Mouse (Mus musculus) gastrocnemius, adult 18-20 months (tissue): Measurements from ENCODE around the gene Hdac4. TPM values are rescaled to one million over a fixed set of nuclear protein-coding genes. Genes with fewer than 3 reads are reported as not detected.

Source experiments
- DNase-seq: peaks from one replicate; pipeline ENCODE4 v3.0.0; 2021; ENCODE audit warnings: low spot score
- total RNA-seq, 2 experiments: library from RNA; stranded (reverse); gene quantifications; 2 replicates each; pipeline ENCODE4 v1.2.3; 2021

The Hdac4 gene
- total RNA-seq, 2 experiments from 2014 or later, result 64.7 to 72.5 TPM

GRCm38 (mm10) chr1:92179070-92179469 is 16.4 kb downstream of the Hdac4 start:
- DNase-seq, result no peak

GRCm38 (mm10) chr1:92178021-92178895 is 17.2 kb downstream of the Hdac4 start:
- DNase-seq, result no peak

- DNase-seq, result no peak
Measured at GRCm38 (mm10) chr1:92177599-92177998, 17.9 kb downstream of the Hdac4 start.

- no peak for DNase-seq
Measured at GRCm38 (mm10) chr1:92177196-92177595, 18.3 kb downstream of the Hdac4 start.

GRCm38 (mm10) chr1:92175266-92175665 is 20.2 kb downstream of the Hdac4 start:
- DNase-seq, result no peak

- DNase-seq, result no peak
Measured at GRCm38 (mm10) chr1:92174898-92175255, 20.6 kb downstream of the Hdac4 start.

DNA sequence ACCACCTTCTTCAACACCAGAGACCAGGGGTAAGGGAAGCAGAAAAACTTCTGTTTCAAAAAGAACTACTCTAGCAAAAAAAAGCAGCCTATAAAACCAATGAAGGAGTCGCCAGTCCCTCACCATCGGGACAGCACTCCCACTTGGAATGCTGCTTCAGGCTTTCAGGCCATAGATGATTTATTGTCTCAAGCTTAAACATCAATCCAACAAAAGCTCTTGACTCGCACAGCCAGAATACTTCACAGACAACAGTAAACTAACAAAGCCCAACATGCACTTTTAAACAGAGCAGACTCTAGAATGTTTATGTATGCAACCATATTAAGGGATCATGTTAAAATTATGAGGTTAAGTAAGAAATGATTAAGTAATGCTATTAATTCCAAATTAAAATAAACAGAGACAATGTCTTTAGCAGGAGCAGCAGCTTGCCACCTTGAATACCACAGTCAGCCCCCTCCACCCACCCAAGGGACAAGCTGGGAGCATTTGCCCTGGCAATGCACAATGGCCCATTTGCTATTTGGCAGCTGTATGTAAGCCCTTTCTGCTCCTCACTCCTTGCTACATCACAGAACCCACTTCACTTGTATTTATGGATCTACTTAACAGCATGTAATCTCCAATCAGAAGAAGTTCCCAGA is 21.1 kb downstream of the Hdac4 start:
- DNase-seq, result no peak

DNA sequence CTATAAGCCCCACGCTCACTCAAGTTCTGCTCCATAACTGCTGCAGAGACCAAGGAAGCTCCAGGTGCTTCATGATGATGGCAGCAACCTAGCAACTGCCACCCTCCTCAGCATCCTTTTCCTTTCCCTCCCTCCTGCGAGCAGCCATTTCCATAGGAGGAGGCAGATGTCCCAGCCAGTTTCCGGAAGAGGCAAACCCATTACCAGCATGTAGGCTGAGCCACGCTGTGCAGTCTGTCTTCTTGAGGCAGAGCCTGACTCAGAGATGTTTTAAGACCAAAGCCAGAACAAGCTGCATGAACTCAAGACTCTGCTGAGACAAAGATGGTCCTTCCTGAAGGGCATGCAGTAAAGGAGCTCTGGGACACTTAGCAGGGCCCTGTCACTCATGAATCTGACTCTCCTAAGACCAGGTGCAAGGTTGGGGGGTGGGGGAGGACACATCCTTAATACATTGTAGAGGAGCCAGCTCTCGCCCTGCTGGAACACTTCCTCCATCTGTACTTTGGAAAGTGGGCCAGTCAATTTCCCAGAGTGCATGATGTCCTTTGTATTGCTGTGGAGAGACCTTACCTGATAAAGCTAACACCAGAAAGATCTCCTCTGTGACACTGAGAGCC is 24.8 kb downstream of the Hdac4 start:
- DNase-seq, result no peak

GRCm38 (mm10) chr1:92169776-92170055 is 25.8 kb downstream of the Hdac4 start:
- DNase-seq, result no peak

GRCm38 (mm10) chr1:92168900-92169775 is 26.4 kb downstream of the Hdac4 start:
- no peak for DNase-seq

DNA sequence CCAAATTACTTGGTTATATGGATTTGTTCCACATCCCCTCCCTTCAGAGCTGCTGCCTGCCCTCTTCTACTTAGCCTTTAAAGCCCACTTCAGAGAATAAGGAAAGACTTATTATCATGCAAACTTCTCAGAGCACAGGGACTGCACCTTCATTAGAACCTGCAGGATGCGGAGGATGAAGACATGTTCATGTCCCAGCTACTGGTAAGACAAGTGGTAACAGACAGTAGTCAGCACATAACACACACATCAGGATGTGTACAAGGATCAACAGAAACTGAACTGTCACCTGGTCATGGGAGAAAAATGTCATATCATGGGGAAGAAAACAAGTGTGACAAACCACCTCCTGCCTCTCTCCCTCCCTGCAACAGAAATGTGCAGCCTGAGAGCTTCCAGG is 31.6 kb downstream of the Hdac4 start:
- DNase-seq, result no peak

- no peak for DNase-seq
Measured at GRCm38 (mm10) chr1:92159804-92160203, 35.7 kb downstream of the Hdac4 start.

- no peak for DNase-seq
Measured at GRCm38 (mm10) chr1:92150201-92150600, 45.3 kb downstream of the Hdac4 start.

- no peak for DNase-seq
Measured at GRCm38 (mm10) chr1:92148527-92148926, 47.0 kb downstream of the Hdac4 start.

DNA sequence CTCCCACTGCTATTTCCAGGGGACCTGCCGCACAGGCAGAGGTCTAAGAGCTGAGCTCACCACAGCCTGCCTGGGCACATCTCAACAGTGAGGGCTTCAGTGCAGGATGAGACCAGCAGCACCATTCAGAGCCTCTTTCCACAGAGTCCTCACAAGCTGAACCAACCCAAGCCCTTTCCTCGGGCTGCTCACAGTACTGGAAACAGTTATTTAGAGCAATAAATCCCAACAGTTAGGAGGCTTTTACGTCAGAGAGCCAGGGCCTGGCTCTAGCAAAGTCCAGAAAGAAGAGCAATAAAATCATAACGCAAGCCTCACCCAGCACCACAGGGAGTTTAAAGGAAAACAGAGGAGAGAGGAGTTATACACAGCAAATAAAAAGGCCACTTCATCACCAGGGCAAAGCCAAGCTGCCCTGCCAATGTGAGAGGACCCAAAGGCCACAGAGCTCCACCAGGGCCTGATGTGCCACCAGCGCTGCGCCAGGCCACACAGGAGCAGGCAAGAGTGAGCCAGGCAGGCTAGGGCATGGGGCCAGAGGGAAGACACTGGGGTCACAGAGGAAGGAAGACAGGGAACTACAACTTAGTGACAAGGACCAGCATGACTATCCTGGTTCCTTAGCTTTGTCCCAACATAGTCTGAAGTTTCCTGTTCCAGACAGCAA is 50.5 kb downstream of the Hdac4 start:
- DNase-seq, result peak; percentile 31

DNA sequence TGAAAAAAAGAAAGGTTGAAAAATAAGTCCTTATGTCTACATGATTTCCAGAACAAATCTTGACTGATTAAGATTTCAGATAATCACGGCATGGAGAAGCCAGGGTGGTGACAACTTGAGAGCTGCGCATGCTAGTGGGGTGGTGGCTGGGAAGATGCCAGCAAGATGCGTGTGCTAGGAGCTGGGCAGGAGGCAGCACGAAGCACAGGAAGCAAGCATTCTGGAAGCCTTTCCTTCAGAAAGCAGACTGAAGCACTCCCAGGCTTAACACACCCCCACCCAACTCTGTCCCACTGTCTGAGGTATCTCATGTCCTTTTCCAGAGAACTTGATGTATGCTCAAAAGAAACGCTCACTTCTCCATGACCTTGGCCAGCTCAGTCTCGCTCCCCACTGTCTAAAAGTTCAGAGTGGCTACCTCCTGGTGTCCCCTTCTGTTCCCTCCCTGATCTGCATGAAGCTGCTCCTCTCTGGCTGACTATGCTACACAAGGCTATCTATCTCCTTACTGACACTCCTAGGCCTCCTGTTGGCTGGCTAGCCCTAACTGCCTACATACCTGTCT is 52.1 kb downstream of the Hdac4 start:
- no peak for DNase-seq

DNA sequence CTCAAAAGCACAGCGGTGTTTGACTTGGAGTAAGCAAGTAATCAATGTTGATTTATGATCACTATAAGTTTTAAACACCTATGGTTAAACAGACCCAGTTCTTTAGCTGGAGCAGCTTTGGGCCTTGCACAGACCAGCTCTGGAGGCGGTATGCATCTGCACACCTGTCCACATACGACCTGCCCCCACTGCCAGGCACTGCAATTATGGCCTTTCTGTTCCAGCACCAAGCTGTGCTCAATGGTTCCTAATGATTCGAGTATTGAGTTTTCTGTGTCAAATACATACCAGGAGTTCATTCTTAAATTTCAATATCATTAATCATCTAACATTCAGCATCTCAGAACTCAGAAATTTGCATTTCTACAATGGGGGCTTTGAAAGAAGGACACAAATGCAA is 52.7 kb downstream of the Hdac4 start:
- DNase-seq, result no peak

- no peak for DNase-seq
Measured at GRCm38 (mm10) chr1:92139001-92139400, 56.5 kb downstream of the Hdac4 start.

- DNase-seq, result peak; percentile 55
Measured at GRCm38 (mm10) chr1:92137136-92137848, 58.2 kb downstream of the Hdac4 start.

- no peak for DNase-seq
Measured at GRCm38 (mm10) chr1:92136362-92136761, 59.1 kb downstream of the Hdac4 start.
